Mouse (Mus musculus) ES-E14 (cell line): Measurements from ENCODE around the gene Trip11. TPM values are rescaled to one million over a fixed set of nuclear protein-coding genes. Genes with fewer than 3 reads are reported as not detected.

Source experiments
- DNase-seq: peaks from one replicate; pipeline ENCODE4 v3.0.0-alpha.2; 2013; ENCODE audit warnings: low read depth, low spot score
- H3K27ac ChIP-seq: 2 replicates; pipeline ENCODE4 v1.5.1; 2012; ENCODE audit warnings: low read depth, mild to moderate bottlenecking, low read length, moderate library complexity, mixed read lengths; ENCODE audit not compliant: poor library complexity, insufficient read depth, severe bottlenecking
- H3K36me3 ChIP-seq: 2 replicates; pipeline ENCODE4 v1.6.1; 2012; ENCODE audit warnings: mild to moderate bottlenecking, low read length, moderate library complexity, mixed read lengths; ENCODE audit not compliant: control insufficient read depth, poor library complexity, insufficient read depth, severe bottlenecking
- H3K4me1 ChIP-seq, 2 experiments: fragments of 150-350 bp in 1 of 2; sonication (generic) in 1 of 2; 2 replicates each; pipeline ENCODE4 v1.6.1; 2012; ENCODE audit warnings: low read length in 2 of 2, mild to moderate bottlenecking in 1 of 2, mixed read lengths in 1 of 2; ENCODE audit not compliant: control insufficient read depth in 2 of 2, insufficient read depth in 2 of 2, poor library complexity in 1 of 2
- H3K4me3 ChIP-seq, 2 experiments: fragments of 150-350 bp in 1 of 2; sonication (generic) in 1 of 2; 2 replicates each; pipeline ENCODE4 v1.5.1; 2012; ENCODE audit warnings: low read length in 2 of 2, low read depth in 1 of 2, mild to moderate bottlenecking in 1 of 2, mixed read lengths in 1 of 2; ENCODE audit not compliant: insufficient read depth in 1 of 2, poor library complexity in 1 of 2, severe bottlenecking in 1 of 2
- H3K9ac ChIP-seq: 2 replicates; pipeline ENCODE4 v1.6.1; 2012; ENCODE audit warnings: low read depth, mild to moderate bottlenecking, low read length, mixed read lengths; ENCODE audit not compliant: poor library complexity, insufficient read depth, severe bottlenecking
- H3K9me3 ChIP-seq: fragments of 150-350 bp; sonication (generic); 2 replicates; pipeline ENCODE4 v1.6.1; 2012; ENCODE audit warnings: low read depth, mild to moderate bottlenecking, low read length; ENCODE audit not compliant: control insufficient read depth, insufficient read depth
- CHD2 ChIP-seq: IDR thresholded peaks from 2 replicates; pipeline ENCODE4 v1.6.1; 2014; ENCODE audit warnings: mild to moderate bottlenecking, low read depth, low read length, inconsistent platforms
- HCFC1 ChIP-seq: IDR thresholded peaks from 2 replicates; pipeline ENCODE4 v1.6.1; 2012; ENCODE audit warnings: low read length, inconsistent platforms, borderline replicate concordance; ENCODE audit not compliant: insufficient read depth
- MAFK ChIP-seq: IDR thresholded peaks from 2 replicates; pipeline ENCODE4 v1.6.1; 2014; ENCODE audit warnings: mild to moderate bottlenecking, low read depth, low read length, inconsistent platforms; ENCODE audit not compliant: insufficient read depth
- ZC3H11A ChIP-seq: IDR thresholded peaks from 2 replicates; pipeline ENCODE4 v1.6.1; 2012; ENCODE audit warnings: low read depth, mild to moderate bottlenecking, inconsistent platforms, low read length, borderline replicate concordance
- ZNF384 ChIP-seq: IDR thresholded peaks from 2 replicates; pipeline ENCODE4 v1.6.1; 2012; ENCODE audit warnings: low read depth, low read length, inconsistent platforms
- in situ Hi-C, 2 experiments: fragments of 600-800 bp; cut with MboI; formaldehyde crosslinking; loops; one replicate each; pipeline ENCODE4 v1.15.1; 2025; ENCODE audit warnings: low sequenced_read_pairs in 2 of 2, inconsistent platforms in 1 of 2; ENCODE audit not compliant: unreplicated experiment in 2 of 2
- total RNA-seq: library from RNA; depleted of rRNA; stranded (reverse); fragments of 300-350 nt; gene quantifications from 2 replicates; pipeline ENCODE4 v1.2.3, GENCODE M21; 2012; rRNA removed

Gene Trip11
- total RNA-seq, 1 experiment = 15.7 TPM

- TF ChIP-seq CHD2 (no peak), HCFC1 (no peak), MAFK (no peak), ZNF384 (no peak), ZC3H11A (no peak)
- H3K9ac ChIP-seq = no peak overlapping the region
- in situ Hi-C loops = no loop called here
- H3K27ac ChIP-seq = no peak overlapping the region
- H3K4me3 ChIP-seq = no peak overlapping the region
- H3K36me3 ChIP-seq = no peaks in the 10 kb centered on the region
- no peaks in the 10 kb centered on the region for H3K4me1 ChIP-seq
- H3K9me3 ChIP-seq = no peaks in the 10 kb centered on the region
- no peak for DNase-seq
Observed at GRCm38 (mm10) chr12:101794458-101794857, 118.6 kb downstream of the Trip11 start.

- in situ Hi-C loops = no loop called here
- Histone ChIP-seq H3K27ac (no peak overlapping the region), H3K9ac (no peak overlapping the region)
Observed at GRCm38 (mm10) chr12:101793221-101793621, 119.8 kb downstream of the Trip11 start.

GRCm38 (mm10) chr12:101792684-101793083 is 120.4 kb downstream of the Trip11 start:
- H3K36me3 ChIP-seq = no peaks in the 10 kb centered on the region
- H3K27ac ChIP-seq = no peak overlapping the region
- no peak for DNase-seq
- H3K9ac ChIP-seq = no peak overlapping the region
- peak; percentile 99 for TF ChIP-seq MAFK
- TF ChIP-seq ZC3H11A = no peak
- in situ Hi-C loops = no loop called here
- H3K9me3 ChIP-seq = no peaks in the 10 kb centered on the region
- no peaks in the 10 kb centered on the region for H3K4me1 ChIP-seq
- H3K4me3 ChIP-seq = no peak overlapping the region

More at GRCm38 (mm10) chr12:101793221-101793621, 119.8 kb downstream of the Trip11 start:
- Histone ChIP-seq H3K4me1 (no peaks in the 10 kb centered on the region), H3K4me3 (no peak overlapping the region), H3K9me3 (no peaks in the 10 kb centered on the region), H3K36me3 (no peaks in the 10 kb centered on the region)
- DNase-seq = no peak
- TF ChIP-seq ZC3H11A (no peak), CHD2 (no peak), MAFK (no peak), ZNF384 (no peak), HCFC1 (no peak)

- no peak overlapping the region for H3K27ac ChIP-seq
- TF ChIP-seq ZC3H11A (no peak), CHD2 (no peak), MAFK (no peak), ZNF384 (no peak)
- H3K9ac ChIP-seq = no peak overlapping the region
- no peaks in the 10 kb centered on the region for H3K4me1 ChIP-seq
- in situ Hi-C loops = no loop called here
- H3K4me3 ChIP-seq = no peak overlapping the region
- H3K9me3 ChIP-seq = no peaks in the 10 kb centered on the region
- DNase-seq = no peak
- H3K36me3 ChIP-seq = no peaks in the 10 kb centered on the region
Observed at GRCm38 (mm10) chr12:101789767-101790166, 123.3 kb downstream of the Trip11 start.

GRCm38 (mm10) chr12:101789250-101789649 is 123.8 kb downstream of the Trip11 start:
- Histone ChIP-seq H3K36me3 (no peaks in the 10 kb centered on the region), H3K9ac (no peak overlapping the region), H3K4me1 (no peaks in the 10 kb centered on the region), H3K27ac (no peak overlapping the region), H3K9me3 (no peaks in the 10 kb centered on the region), H3K4me3 (no peak overlapping the region)
- no peak for DNase-seq
- in situ Hi-C loops = no loop called here
- TF ChIP-seq HCFC1 (no peak), MAFK (no peak), CHD2 (no peak), ZC3H11A (no peak), ZNF384 (no peak)

Other genes starting within 250 kb of the Trip11 start
- 0.36 and 0.74 TPM in 2 replicates for gene Tc2n, start 194.7 kb downstream of the Trip11 start, total RNA-seq
- gene Fbln5, start 94.2 kb downstream of the Trip11 start, total RNA-seq = 0.63 and 0.76 TPM in 2 replicates
- gene Atxn3, start 45.0 kb upstream of the Trip11 start, total RNA-seq = 19.8 and 23.0 TPM in 2 replicates
- gene Cpsf2, start 62.7 kb upstream of the Trip11 start, total RNA-seq = 26.9 and 30.5 TPM in 2 replicates
- 0.27 TPM in 1 of 2 replicates, not detected in the other for gene Slc24a4, start 215.5 kb upstream of the Trip11 start, total RNA-seq